Mouse (Mus musculus): ENCODE results near the gene Ppt1. TPM values are rescaled to one million over a fixed set of nuclear protein-coding genes. Genes with fewer than 3 reads are reported as not detected.

The Ppt1 gene
- polyA plus RNA-seq, 1 experiment from 2014 or later = 20.3 TPM

- Histone ChIP-seq H3K4me2 (ENCODE audit: low read depth, low read length) (peak within 1 kb of the TSS; percentile 98), H3K27me3 (ENCODE audit: insufficient read depth, low read length) (no peaks in the 10 kb centered on the region), H3K4me1 (ENCODE audit: insufficient read depth) (peaks cover 32% of the 10 kb centered on the region), H3K9me3 (ENCODE audit: low read length) (no peaks in the 10 kb centered on the region), H3K9ac (replicated peaks) (peak within 1 kb of the TSS; percentile 92), H3K27ac (ENCODE audit: low read depth) (peak within 1 kb of the TSS; percentile 100), H3K36me3 (replicated peaks; ENCODE audit: insufficient read depth, low read length) (peaks cover 3% of the 10 kb centered on the region; the same call in 1 of the 2 replicates), H3K4me3 (ENCODE audit: low read depth, low read length) (peak within 1 kb of the TSS; percentile 87)
- peak; percentile 94 for ATAC-seq
- DNase-seq = peak; percentile 99
- WGBS (ENCODE audit: insufficient replicate concordance) = under 1% methylated on average over 49 of the region's 49 CpGs
- TF ChIP-seq CTCF (IDR thresholded peaks at IDR 0.05; ENCODE audit: low read depth) (no peak), EP300 (IDR thresholded peaks at IDR 0.05; ENCODE audit: low read depth) (peak; percentile 72)
Measured at GRCm38 (mm10) chr4:122885768-122886578, 49.9 kb downstream of the Ppt1 start, which contains the start of gene Cap1. Cap1 (minus strand) TSS chr4:122886056.

DNA sequence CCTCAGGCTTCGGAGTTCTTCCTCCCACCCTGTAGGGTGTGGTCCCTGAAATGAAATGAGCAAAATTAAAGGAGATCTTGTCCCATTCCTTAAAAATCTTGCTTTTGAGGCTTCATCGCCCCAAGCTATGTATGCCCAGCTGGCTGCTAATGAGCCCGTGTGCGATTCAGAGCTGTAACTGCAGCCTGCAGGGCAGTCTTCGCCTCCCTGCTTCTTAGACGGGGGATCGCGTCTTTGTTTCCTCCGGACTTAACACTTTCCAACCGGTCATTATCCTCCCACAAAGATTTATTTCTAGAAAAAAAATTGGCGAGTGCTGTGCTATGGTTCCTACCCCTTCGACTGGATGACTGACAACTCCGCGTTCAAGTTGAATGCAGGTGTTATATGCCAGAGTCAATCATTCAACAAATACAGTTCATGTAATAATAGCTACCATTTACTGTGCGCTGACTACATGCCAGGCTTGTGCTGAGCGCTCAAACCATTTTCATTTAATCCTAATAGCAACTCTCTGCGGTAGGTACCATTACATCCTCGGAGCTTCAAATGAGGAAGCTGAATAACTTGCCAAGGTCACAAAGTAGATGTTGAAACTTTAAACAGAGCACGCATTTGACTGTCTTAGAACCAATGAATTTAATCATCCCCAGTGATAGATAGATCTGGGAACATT is 50.7 kb downstream of the Ppt1 start:
- Histone ChIP-seq H3K4me2 (ENCODE audit: low read depth, low read length) (peak overlapping the region; percentile 98), H3K4me3 (ENCODE audit: low read depth, low read length) (peak overlapping the region; percentile 87), H3K27ac (ENCODE audit: low read depth) (peak overlapping the region; percentile 100), H3K4me1 (ENCODE audit: insufficient read depth) (peaks cover 35% of the 10 kb centered on the region), H3K9me3 (ENCODE audit: low read length) (no peaks in the 10 kb centered on the region), H3K9ac (replicated peaks) (peak overlapping the region; percentile 92), H3K27me3 (ENCODE audit: insufficient read depth, low read length) (no peaks in the 10 kb centered on the region), H3K36me3 (replicated peaks; ENCODE audit: insufficient read depth, low read length) (peaks cover 2% of the 10 kb centered on the region; the same call in 1 of the 2 replicates)
- ATAC-seq = no peak
- no peak for DNase-seq
- no peak for TF ChIP-seq EP300 (IDR thresholded peaks at IDR 0.05; ENCODE audit: low read depth)
- no peak for TF ChIP-seq CTCF (IDR thresholded peaks at IDR 0.05; ENCODE audit: low read depth)
- 3% methylated on average over 19 of the region's 19 CpGs for WGBS (ENCODE audit: insufficient replicate concordance)

DNA sequence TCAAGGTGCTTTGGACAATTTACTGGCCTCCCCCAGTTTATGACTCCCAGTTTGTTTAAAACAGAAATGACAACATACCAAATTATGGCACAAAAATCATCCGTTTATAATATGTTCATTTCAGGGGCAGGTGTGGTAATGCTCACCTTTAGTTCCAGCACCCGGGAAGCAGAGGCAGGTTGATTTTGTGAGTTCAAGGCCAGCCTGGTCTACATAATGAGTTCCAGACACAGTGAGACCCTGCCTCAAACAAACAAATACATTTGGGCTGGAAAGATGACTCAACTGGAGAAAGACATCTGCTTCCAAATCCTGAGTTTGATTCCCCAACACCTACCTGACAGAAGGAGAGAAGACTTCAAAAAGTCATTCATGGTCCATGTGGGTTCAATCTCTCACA is 51.3 kb downstream of the Ppt1 start:
- H3K9ac ChIP-seq (replicated peaks) = no peak overlapping the region

DNA sequence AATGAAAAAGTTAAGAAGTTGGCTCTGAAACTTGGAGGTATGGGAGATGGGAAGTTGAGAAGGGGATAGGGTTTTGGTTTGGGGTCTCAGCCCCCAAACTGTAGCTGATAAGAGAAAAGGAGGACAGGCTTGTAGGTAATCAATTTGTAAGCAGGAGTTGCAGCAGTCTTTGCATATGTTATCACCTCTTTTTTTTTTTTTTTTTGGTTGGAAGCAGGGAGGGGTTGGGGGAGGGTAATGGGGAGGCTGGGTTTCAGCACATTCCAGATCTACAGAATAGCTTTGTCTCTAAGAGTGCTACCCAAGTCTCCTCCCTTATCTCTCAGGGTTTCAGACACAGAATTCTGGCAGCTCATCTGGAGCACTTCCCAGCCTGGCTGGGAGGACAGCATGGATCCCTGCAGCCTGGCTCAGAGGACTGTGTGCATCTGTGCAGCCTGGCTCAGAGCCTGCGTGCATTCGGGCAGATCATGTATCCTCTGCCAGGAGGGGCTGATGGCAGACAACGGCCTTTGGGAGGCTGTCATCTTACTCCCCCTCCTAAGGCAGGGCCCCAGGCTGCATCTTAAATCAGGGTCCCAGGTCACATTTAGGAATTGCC is 54.9 kb downstream of the Ppt1 start:
- H3K9ac ChIP-seq (replicated peaks) = no peak overlapping the region
- H3K9me3 ChIP-seq (ENCODE audit: low read length) = no peaks in the 10 kb centered on the region
- no peak overlapping the region for H3K4me3 ChIP-seq (ENCODE audit: low read depth, low read length)
- no peak overlapping the region for H3K4me2 ChIP-seq (ENCODE audit: low read depth, low read length)
- no peaks in the 10 kb centered on the region for H3K27me3 ChIP-seq (ENCODE audit: insufficient read depth, low read length)
- H3K4me1 ChIP-seq (ENCODE audit: insufficient read depth) = peaks cover 15% of the 10 kb centered on the region
- TF ChIP-seq CTCF (IDR thresholded peaks at IDR 0.05; ENCODE audit: low read depth) (no peak), EP300 (IDR thresholded peaks at IDR 0.05; ENCODE audit: low read depth) (no peak)
- no peak overlapping the region for H3K27ac ChIP-seq (ENCODE audit: low read depth)
- ATAC-seq = no peak
- H3K36me3 ChIP-seq (replicated peaks; ENCODE audit: insufficient read depth, low read length) = no peaks in the 10 kb centered on the region
- no peak for DNase-seq
- WGBS (ENCODE audit: insufficient replicate concordance) = 42% methylated on average over 3 of the region's 3 CpGs

More for the DNA sequence above, 51.3 kb downstream of the Ppt1 start:
- Histone ChIP-seq H3K4me1 (ENCODE audit: insufficient read depth) (peaks cover 31% of the 10 kb centered on the region), H3K4me2 (ENCODE audit: low read depth, low read length) (peak overlapping the region; percentile 98), H3K27ac (ENCODE audit: low read depth) (peak overlapping the region; percentile 100), H3K9me3 (ENCODE audit: low read length) (no peaks in the 10 kb centered on the region), H3K4me3 (ENCODE audit: low read depth, low read length) (peak overlapping the region; percentile 87), H3K27me3 (ENCODE audit: insufficient read depth, low read length) (no peaks in the 10 kb centered on the region), H3K36me3 (replicated peaks; ENCODE audit: insufficient read depth, low read length) (no peaks in the 10 kb centered on the region)
- ATAC-seq (no peak), DNase-seq (no peak)
- TF ChIP-seq EP300 (IDR thresholded peaks at IDR 0.05; ENCODE audit: low read depth) = no peak
- TF ChIP-seq CTCF (IDR thresholded peaks at IDR 0.05; ENCODE audit: low read depth) = no peak
- 65% methylated on average over 2 of the region's 2 CpGs for WGBS (ENCODE audit: insufficient replicate concordance)

DNA sequence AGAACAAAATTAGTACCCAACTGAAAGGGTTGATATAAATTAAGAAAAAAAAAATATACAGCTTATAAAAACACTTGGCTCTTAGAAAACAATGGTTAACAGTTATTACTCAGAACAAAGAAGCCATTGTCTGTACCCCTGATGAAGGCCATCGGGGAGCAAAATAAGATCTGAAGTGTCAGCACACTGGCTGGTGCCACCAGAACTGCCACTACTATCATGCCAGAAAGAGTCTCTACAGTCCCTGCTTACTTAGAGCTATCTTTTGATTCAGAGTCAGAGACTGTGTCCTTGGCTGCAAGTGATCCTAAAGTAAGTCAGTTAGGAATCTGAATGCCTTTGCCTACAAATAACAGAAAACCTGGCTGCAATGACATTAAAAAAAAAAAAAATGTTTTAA is 55.6 kb downstream of the Ppt1 start:
- no peak overlapping the region for H3K4me3 ChIP-seq (ENCODE audit: low read depth, low read length)
- no peak for TF ChIP-seq EP300 (IDR thresholded peaks at IDR 0.05; ENCODE audit: low read depth)
- no peak for TF ChIP-seq CTCF (IDR thresholded peaks at IDR 0.05; ENCODE audit: low read depth)
- no peaks in the 10 kb centered on the region for H3K36me3 ChIP-seq (replicated peaks; ENCODE audit: insufficient read depth, low read length)
- H3K4me1 ChIP-seq (ENCODE audit: insufficient read depth) = peaks cover 13% of the 10 kb centered on the region
- H3K27ac ChIP-seq (ENCODE audit: low read depth) = peak overlapping the region; percentile 70
- WGBS (ENCODE audit: insufficient replicate concordance) = 35% methylated on average over 1 of the region's 1 CpGs
- H3K27me3 ChIP-seq (ENCODE audit: insufficient read depth, low read length) = no peaks in the 10 kb centered on the region
- no peak overlapping the region for H3K4me2 ChIP-seq (ENCODE audit: low read depth, low read length)
- H3K9me3 ChIP-seq (ENCODE audit: low read length) = no peaks in the 10 kb centered on the region
- no peak for ATAC-seq
- DNase-seq = no peak
- no peak overlapping the region for H3K9ac ChIP-seq (replicated peaks)

DNA sequence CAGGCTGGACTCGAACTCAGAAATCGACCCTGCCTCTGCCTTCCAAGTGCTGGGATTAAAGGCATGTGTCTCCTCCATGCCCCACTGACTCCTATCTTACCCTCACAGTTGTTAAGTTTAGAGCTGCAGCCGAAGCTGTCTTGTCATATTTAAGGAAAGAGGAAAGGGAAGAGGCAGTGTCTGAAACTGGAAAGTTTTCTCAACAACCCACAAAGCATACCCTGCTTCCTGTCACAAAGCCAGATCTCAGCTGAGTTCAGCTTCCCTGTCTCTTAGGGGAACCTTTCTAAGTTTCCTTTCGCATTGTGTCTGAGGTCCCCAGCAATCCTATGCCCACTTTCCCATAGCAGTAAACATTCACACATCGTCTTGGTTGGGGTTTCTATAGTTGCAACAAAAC is 56.1 kb downstream of the Ppt1 start:
- Histone ChIP-seq H3K9ac (replicated peaks) (no peak overlapping the region), H3K4me2 (ENCODE audit: low read depth, low read length) (peak overlapping the region; percentile 20), H3K9me3 (ENCODE audit: low read length) (no peaks in the 10 kb centered on the region), H3K4me1 (ENCODE audit: insufficient read depth) (peaks cover 7% of the 10 kb centered on the region), H3K4me3 (ENCODE audit: low read depth, low read length) (no peak overlapping the region), H3K36me3 (replicated peaks; ENCODE audit: insufficient read depth, low read length) (no peaks in the 10 kb centered on the region), H3K27me3 (ENCODE audit: insufficient read depth, low read length) (no peaks in the 10 kb centered on the region), H3K27ac (ENCODE audit: low read depth) (peak overlapping the region; percentile 70)
- TF ChIP-seq EP300 (IDR thresholded peaks at IDR 0.05; ENCODE audit: low read depth) = 0 out of 2 replicates have a peak, but pooled peaks have one; percentile 26
- TF ChIP-seq CTCF (IDR thresholded peaks at IDR 0.05; ENCODE audit: low read depth) = no peak
- ATAC-seq = peak; percentile 53
- DNase-seq = no peak
- 21% methylated on average over 5 of the region's 5 CpGs for WGBS (ENCODE audit: insufficient replicate concordance)
